Mouse (Mus musculus): ENCODE results near the gene Plppr3. TPM values are rescaled to one million over a fixed set of nuclear protein-coding genes. Genes with fewer than 3 reads are reported as not detected.

The Plppr3 gene
- total RNA-seq, 2 experiments from 2014 or later = 0.49 to 1.6 TPM

DNA sequence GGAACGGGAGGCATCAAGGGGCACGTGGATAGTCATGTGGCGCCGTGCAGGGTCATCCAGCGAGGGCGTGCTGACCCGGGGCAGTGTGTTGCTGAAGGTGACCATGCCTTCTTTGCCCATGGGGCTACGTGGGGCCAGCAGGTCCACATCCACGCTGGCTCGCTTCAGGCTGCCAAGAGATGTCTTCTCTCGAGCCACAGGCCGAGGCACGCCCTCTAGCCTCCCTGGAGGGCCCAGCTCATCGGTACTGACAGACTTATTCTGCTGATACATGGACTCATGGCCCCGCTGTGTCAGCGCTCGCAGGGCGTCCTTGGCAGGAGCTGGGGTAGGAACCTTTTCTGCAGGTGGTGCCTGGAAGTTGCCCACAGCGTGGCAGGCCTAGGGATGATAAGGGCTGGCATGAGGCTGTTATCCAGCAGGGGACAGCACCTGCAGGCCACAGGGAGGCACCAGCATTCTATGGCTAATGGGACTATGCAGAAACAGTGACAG is 8.6 kb downstream of the Plppr3 start:
- no peak for DNase-seq

DNA sequence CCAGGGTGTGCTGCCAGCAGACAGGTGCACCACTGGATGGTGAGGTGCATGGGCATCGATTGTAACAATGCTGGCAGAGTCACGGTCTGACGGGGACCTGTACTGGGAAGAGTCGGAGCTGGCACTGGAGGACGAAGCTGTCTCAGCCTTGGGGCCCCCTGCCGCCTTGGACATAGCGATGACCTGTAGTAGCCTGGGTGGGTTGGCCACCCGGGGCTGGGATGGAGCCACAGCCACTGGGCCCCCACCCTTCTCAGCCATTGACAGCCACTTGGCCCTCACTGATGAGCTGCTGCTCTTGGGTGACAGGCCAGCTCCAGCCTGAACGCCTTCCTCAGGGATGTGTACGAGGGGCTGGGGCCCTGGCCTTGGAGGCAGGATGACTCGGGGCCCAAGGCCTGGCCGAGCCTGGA is 9.2 kb downstream of the Plppr3 start:
- no peak for DNase-seq

DNA sequence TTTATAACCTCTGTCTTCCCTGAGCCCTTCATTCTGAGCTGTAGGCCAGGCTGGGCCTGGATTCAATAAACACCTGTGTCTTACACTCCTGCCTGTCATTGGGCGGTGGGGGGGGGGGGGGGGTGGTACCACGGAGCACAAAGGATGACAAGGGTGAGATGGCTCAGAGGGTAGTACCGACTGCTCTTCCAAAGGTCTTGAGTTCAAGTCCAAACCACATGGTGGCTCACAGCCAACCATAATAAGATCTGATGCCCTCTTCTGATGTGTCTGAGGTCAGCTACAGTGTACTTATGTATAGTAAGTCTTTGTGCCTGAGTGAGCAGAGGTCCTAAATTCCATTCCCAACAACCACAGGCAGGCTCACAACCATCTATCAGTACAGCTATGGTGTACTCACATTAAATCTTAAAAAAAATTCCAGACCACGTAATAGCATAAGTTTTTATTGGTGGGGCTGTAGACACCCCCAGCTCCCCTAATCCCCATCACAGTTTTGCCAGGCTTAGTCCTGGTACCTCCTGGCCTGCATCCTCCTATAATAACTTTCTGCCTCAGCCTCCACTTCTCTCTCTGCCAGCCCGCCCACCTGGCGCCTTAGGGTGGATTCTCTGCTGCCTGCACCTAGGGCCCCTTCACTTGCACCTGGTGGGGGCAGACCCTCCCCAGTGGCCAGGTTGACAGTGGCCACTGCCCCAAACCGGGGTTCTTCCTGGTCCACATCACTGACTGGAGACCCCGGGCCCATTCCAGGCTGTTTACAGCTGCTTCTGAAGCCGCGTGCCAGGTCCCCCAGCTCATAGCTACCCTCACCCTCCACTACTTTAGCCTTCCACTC is 9.9 kb downstream of the Plppr3 start:
- no peak for DNase-seq

GRCm38 (mm10) chr10:79862925-79863324 is 11.5 kb downstream of the Plppr3 start:
- DNase-seq = no peak

DNA sequence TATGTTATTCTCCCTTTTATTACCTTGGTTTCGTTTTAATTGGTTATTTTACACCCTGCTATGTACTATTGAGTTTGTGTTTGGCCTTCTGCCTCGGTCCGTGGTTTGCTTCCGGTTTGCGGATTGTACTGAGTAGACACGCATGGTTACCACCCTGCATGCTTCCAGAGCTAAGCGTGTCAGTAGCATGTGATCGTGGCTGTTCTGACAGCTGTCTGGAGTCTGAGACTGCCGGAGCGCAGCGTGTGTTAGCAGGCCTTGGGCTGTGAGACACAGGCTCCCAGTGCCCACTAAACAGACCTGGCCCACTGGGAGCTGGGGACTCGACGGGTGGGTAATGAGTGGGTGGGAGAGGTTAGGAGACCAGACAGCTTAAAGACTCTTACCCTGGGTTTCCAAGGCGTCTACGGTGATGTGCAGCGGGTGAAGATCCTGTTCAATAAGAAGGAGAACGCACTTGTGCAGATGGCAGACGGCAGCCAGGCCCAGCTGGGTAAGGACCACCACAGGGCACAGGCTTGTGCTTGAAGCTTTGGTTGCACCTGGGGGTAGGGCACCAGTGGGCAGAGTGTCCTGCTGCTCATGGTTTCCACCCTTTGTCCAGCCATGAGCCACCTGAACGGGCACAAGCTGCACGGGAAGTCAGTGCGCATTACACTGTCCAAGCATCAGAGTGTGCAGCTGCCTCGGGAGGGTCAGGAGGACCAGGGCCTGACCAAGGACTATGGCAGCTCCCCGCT is 12.2 kb downstream of the Plppr3 start:
- no peak for DNase-seq

DNA sequence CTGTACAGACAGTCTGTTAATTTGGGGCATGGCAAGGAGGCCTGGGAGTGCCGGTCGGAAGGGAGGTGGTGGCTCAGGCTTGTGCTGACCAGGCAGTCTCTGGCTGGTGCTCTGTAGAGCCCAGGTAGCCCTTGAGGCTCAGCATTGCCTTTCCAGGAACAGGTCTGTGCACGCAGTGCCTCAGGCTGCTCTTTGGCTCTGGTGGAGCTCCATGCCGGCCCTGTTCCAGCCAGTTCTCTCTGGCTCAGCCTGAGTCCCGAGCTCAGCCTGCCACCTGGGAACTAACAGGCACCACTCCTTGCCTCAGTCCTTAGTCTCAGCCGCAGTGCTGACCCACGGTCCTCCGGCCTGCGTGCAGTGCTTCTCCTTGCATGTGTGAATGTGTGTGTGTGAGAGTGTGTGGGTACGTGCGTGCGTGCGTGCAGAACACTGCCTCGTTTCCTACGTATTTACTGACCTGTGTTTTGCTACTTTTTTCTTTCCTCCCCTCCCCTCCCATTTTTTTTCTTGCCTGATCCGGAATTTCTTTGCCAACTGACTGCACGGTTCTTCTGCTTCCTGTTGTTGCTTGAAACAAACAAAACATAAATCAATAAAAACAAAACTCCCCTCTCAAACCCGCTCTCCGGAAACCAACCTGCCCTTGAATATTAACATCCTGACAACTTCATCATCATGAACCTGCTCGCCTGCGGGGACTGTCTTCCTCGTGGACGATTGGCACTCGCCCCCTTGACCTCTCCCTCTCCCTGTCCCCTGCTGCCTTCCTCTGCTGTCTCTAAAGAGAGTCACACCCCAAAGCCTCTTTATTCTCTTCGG is 13.0 kb downstream of the Plppr3 start:
- DNase-seq = no peak

DNA sequence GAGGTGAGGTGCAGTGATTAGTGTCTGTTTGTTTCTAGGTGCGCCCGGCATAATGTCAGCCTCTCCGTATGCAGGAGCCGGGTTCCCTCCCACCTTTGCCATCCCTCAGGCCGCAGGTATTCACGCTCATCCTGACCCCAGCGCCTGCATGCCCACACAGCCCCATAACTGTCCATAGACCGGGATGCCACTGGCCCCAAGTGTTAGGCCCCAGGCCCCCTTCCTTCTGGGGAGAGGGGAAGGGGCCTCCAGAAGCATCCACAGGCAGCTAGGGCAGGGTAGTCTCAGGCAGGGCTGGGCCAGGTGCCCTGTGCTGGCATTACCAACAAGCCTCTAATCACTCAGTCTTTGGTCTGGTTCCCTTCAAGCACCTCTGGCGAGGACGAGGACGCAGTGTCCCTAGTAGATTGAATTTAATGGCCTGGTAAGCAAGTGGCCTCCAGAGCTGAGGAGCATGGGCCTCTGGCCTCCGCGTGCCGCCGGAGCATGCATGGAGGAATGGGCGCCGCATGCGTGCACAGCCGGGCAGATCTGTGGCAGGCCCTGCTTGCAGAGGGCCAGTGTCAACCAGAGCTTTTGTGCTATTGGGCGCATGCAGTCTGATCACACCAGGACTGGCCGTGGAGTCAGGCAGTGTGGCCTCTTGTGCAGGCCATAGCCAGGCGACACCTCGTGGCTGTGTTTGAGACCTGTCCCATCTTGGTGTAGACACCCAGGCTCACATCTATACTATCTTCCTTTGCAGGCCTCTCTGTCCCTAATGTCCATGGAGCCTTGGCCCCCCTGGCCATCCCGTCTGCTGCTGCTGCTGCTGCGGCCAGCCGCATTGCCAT is 14.1 kb downstream of the Plppr3 start:
- DNase-seq = no peak

GRCm38 (mm10) chr10:79859116-79859515 is 15.3 kb downstream of the Plppr3 start:
- DNase-seq = peak; percentile 48

DNA sequence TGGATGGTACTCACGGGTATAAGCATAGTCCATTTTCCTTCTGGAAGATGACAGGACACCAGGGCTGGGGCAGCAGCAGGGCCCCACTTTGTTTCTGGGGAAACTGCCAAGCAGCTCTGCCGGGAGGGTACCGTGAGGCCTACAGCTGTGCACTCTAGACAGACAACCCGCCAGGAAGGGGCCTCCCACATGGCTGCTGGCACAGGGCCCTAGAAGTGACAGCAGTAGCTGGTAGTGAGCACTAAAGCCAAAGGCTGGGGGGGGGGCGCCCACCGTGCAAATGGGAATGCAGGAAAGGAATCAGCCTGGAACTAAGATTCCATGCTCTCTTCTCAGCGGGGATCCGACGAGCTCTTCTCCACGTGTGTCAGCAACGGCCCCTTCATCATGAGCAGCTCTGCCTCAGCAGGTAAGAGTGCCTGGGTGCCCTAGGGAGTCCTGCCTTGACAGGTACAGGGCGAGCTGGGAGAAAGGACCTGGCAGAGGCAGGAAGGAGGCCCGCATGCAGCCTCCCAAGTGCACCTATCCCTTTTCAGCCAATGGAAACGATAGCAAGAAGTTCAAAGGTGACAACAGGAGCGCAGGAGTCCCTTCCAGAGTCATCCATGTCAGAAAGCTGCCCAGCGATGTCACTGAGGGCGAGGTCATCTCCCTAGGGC is 15.9 kb downstream of the Plppr3 start:
- peak; percentile 67 for DNase-seq

- DNase-seq = no peak
Observed at GRCm38 (mm10) chr10:79857894-79858293, 16.5 kb downstream of the Plppr3 start.

DNA sequence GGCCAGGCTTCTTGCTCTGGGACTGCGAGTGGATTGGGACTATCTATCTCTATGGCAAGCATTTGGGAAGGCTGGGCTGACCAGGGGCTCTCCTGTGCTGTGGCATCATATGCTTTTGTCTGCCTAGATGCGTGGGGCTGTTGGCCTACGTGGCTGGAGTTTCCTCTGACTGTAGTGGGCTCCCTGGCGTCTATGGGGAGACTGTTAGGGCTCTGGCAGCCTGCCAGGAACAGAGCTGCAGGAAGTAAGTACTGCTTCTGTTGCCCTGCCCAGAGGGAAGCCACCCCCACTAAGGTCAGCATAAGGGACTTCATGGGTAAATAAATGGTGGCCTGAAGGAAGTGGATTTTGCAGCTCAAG is 17.0 kb downstream of the Plppr3 start:
- DNase-seq = peak; percentile 65

GRCm38 (mm10) chr10:79856704-79857451 is 17.6 kb downstream of the Plppr3 start:
- no peak for DNase-seq

DNA sequence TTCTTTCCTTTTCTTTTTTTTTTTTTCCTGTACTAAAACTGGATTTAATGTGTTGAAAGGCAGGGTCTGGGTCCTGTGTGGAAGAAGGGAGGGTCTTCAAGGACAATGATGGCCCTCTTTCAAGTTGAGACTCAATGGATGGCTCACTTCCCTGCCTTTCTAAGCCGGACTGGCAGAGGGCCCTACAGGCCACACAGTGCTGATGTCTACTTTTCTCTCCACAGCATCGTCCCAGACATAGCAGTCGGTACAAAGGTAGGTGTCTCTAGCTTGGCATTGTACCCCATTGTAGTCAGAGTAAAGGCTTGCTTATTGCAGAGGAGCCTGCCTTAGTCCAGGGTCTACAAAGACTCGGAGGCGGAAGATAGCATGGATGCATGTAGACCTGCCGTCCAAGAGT is 18.2 kb downstream of the Plppr3 start:
- DNase-seq = no peak

DNA sequence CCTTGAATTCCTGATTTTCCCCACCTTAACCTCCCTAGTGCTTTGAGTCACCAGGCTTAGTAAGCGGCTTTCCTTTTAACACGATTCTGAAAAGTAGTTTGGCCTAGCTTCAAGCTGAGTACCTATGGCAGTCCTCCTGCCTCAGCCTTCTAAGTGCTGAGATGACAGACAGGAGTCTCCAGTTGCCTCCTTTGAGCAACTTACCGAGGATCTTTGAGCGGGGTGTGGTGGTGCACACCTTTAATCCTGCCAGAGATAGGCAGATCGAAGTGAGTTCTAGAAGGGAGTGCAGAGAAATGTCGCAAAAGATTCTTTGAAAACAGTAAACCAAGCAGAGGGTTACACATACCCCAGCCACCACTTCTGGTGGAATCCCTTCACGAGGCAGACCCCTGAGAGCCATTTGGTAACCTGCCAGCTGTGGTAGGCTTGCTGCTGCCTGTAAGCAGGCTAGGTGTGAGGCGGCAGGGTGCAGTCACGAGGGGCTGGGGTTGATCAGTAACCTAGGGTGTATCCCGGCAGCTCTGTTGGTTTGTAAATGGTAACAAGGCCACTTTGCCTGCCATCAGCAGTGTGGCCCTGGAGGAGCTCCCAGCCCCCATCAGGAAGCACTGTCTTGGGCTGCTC is 18.8 kb downstream of the Plppr3 start:
- peak; percentile 33 for DNase-seq

DNA sequence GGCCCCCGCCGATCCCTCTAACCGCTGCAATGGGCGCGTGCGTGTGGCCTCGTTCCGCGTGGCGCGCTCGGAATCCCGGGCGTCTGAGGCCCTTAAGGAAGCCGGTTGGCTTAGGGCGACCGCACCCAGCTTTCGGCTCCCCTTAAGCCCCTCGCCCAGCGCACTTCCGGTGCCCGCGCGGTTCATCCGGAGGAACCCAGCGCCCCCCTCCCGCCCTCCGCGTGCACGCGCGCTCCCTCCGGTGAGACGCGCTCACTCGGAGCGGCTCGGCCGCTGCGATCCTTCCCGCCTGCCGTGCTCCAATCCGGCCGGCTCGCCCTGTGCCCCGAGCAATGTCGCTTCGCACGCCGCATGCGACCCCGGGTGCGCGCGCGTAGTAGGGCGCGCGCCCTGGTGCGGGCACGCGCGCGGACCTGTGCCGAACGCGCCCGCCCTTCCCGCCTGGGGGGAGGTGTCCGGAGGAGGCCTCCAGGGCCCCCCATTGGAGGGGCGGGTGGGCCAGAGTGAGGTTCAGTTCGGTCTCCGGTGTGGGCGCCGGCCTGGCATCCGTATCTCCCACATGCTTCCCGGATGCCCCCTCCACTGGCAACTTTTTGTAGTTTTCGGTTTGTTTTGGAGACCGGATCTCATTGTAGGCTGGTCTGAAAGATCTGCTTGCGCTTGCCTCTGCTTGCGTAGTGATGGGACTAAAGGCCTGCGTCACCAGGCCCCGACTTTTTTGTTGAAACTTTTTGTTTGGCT is 19.5 kb downstream of the Plppr3 start:
- peak; percentile 77 for DNase-seq

GRCm38 (mm10) chr10:79853860-79854795 is 20.3 kb downstream of the Plppr3 start, which contains the start of gene Ptbp1:
Gene Ptbp1 (plus strand): TSS chr10:79854427.
- DNase-seq = peak; percentile 99

DNA sequence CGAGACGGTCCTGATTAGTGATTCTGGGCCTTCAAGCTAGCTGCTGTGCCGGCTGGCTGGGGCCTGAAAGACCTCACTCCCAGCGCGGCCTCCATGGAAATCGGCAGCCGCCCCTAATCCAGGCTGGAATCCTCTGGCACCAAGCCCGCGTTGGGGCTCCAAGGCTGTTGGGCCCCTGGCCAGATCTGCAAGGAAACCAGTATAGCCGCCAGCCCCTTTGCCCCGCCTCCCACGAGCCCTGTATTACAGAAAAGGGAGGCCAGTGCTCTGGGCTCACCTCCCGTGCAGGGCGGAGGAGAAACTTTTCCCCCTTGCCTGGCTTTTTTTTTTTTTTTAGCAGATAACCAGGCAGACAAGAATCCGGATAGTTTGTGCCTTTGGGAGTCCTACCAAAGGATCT is 21.0 kb downstream of the Plppr3 start:
- DNase-seq = peak; percentile 99

DNA sequence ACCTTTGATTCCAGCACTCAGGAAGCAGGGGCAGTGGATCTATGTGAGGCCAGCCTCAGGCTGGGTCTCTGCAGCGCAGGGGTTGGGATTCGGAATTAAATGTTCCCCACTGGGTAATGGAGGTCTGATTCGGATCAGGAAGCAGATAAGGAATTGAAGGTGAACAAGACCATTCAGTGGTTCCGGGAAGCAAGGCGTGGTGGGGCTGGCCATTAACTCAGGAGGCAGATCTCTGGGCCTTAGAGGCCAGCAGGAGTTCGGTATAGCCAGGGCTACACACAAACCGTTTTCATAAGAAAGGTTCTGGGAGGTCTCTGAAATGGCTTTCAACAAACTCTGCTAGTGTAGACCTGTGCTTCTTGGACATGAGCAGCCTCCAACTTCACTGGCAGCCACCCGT is 21.6 kb downstream of the Plppr3 start:
- no peak for DNase-seq
